Mouse (Mus musculus): ENCODE results near the gene Slco3a1.

DNA sequence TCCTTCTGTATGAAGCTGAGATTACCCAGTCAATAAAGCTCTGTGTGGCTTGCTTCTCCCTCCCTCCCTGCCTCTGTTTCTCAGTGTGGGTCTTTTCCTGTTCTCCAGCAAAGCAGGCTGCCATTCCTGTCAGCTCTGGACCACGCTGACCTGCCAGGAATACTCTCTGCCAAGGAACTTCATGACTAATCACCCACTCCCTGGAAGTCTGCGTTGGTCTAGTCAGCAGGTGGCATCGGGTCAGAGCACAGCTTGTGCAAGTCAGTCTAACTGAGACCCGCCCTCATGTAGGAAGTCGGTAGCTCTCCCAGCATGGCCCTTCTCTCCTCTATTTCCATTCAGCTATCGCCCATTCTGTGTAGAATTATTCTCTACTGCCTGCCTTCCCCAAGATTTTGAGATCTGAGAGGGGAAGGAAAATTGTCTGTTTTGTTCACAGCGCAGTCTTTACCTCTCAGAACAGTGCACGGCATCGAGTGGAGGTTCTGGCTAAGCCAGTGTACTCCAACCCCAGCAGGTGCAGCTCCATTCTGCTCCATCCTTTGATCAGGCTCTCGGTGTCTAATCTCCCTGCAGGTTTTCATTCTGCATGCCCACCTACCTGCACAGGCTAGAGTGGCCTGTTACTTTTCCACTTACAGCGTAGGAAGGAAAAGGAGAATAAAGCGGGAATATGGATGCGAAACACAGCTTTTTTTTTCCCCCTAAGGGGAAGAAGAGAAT, 145.8 kb downstream of the Slco3a1 start:
- TF ChIP-seq POLR2A (IDR thresholded peaks at IDR 0.05; ENCODE audit: extremely low read depth, insufficient read depth, low read length) (no peak), CTCF (IDR thresholded peaks at IDR 0.05; ENCODE audit: low read depth, low read length) (no peak)

All from liver, adult 2 months (tissue).